Mouse (Mus musculus) CH12.LX (cell line): Measurements from ENCODE around the gene Aplf. TPM values are rescaled to one million over a fixed set of nuclear protein-coding genes. Genes with fewer than 3 reads are reported as not detected.

Experiments used
- DNase-seq: peaks from one replicate; pipeline ENCODE4 v3.0.0-alpha.2; 2013; ENCODE audit errors: extremely low read depth
- H3K27ac ChIP-seq: 2 replicates; pipeline ENCODE4 v1.5.1; 2012; ENCODE audit warnings: low read depth, mild to moderate bottlenecking, control low read depth, moderate library complexity; ENCODE audit not compliant: insufficient read depth
- H3K27me3 ChIP-seq: replicated peaks from 2 replicates; pipeline ENCODE3; 2012; ENCODE audit warnings: inconsistent platforms
- H3K36me3 ChIP-seq, 2 experiments: replicated peaks in 1 of 2; 2 replicates each; pipeline versions ENCODE3 to v1.6.1; 2012; ENCODE audit warnings: inconsistent platforms in 1 of 2, low read length in 1 of 2, mild to moderate bottlenecking in 1 of 2, mixed read lengths in 1 of 2, moderate library complexity in 1 of 2; ENCODE audit not compliant: control insufficient read depth in 1 of 2, insufficient read depth in 1 of 2
- H3K4me1 ChIP-seq, 2 experiments: 2 replicates each; pipeline ENCODE4 v1.6.1; 2012; ENCODE audit warnings: inconsistent platforms in 1 of 2, moderate library complexity in 1 of 2; ENCODE audit not compliant: insufficient read depth in 2 of 2, control insufficient read depth in 1 of 2
- H3K4me2 ChIP-seq: 2 replicates; pipeline ENCODE4 v1.6.1; 2012; ENCODE audit warnings: low read depth, mild to moderate bottlenecking, control low read depth; ENCODE audit not compliant: poor library complexity, insufficient read depth, severe bottlenecking
- H3K4me3 ChIP-seq, 3 experiments: fragments of 150-350 bp in 1 of 3; sonication (generic) in 1 of 3; replicated peaks in 1 of 3; 2 replicates each; pipeline versions ENCODE3 to v1.5.1; 2011 to 2012; ENCODE audit warnings: low read depth in 2 of 3, low read length in 2 of 3, mild to moderate bottlenecking in 2 of 3, moderate library complexity in 2 of 3, control low read depth in 1 of 3, improper control_type of control experiment in 1 of 3, inconsistent platforms in 1 of 3, mixed read lengths in 1 of 3; ENCODE audit not compliant: poor library complexity in 1 of 3
- H3K79me2 ChIP-seq: replicated peaks from 2 replicates; pipeline ENCODE4 v1.6.1; 2012; ENCODE audit warnings: mild to moderate bottlenecking, moderate library complexity; ENCODE audit not compliant: control insufficient read depth, poor library complexity, insufficient read depth, severe bottlenecking; ENCODE audit errors: extremely low read depth
- H3K9ac ChIP-seq: 2 replicates; pipeline ENCODE4 v1.6.1; 2012; ENCODE audit warnings: low read depth, mild to moderate bottlenecking, control low read depth, moderate library complexity; ENCODE audit not compliant: insufficient read depth
- H3K9me3 ChIP-seq: replicated peaks from 2 replicates; pipeline ENCODE3; 2012; ENCODE audit warnings: low read length, inconsistent platforms, mixed read lengths
- BHLHE40 ChIP-seq: IDR thresholded peaks from 2 replicates; pipeline ENCODE4 v1.6.1; 2011; ENCODE audit warnings: mild to moderate bottlenecking, low read depth, low read length, improper control_type of control experiment
- CHD1 ChIP-seq: IDR thresholded peaks from 2 replicates; pipeline ENCODE4 v1.6.1; 2012; ENCODE audit warnings: low read depth, low read length, improper control_type of control experiment, inconsistent platforms
- CHD2 ChIP-seq: IDR thresholded peaks from 2 replicates; pipeline ENCODE4 v1.6.1; 2011; ENCODE audit warnings: low read length, improper control_type of control experiment
- E2F4 ChIP-seq: IDR thresholded peaks from 2 replicates; pipeline ENCODE4 v1.6.1; 2011; ENCODE audit warnings: low read depth, low read length, improper control_type of control experiment; ENCODE audit not compliant: insufficient replicate concordance
- ELF1 ChIP-seq: IDR thresholded peaks from 2 replicates; pipeline ENCODE4 v1.6.1; 2014; ENCODE audit warnings: low read depth, mild to moderate bottlenecking, inconsistent platforms, low read length, improper control_type of control experiment
- ETS1 ChIP-seq: conservative IDR thresholded peaks from 2 replicates; pipeline ENCODE4 v1.6.1; 2012; ENCODE audit warnings: low read depth, mild to moderate bottlenecking, inconsistent platforms, low read length, improper control_type of control experiment, moderate library complexity
- GABPA ChIP-seq: IDR thresholded peaks from 2 replicates; pipeline ENCODE4 v1.6.1; 2012; ENCODE audit warnings: low read depth, low read length, improper control_type of control experiment, inconsistent platforms; ENCODE audit not compliant: insufficient replicate concordance
- HCFC1 ChIP-seq: IDR thresholded peaks from 2 replicates; pipeline ENCODE4 v1.6.1; 2012; ENCODE audit warnings: low read depth, mild to moderate bottlenecking, inconsistent platforms, low read length, improper control_type of control experiment
- IRF4 ChIP-seq: IDR thresholded peaks from 2 replicates; pipeline ENCODE4 v1.6.1; 2014; ENCODE audit warnings: low read depth, mild to moderate bottlenecking, inconsistent platforms, low read length, improper control_type of control experiment
- JUN ChIP-seq: IDR thresholded peaks from 2 replicates; pipeline ENCODE4 v1.6.1; 2011; ENCODE audit warnings: low read depth, mild to moderate bottlenecking, low read length, improper control_type of control experiment, moderate library complexity; ENCODE audit not compliant: insufficient read depth
- MEF2A ChIP-seq: IDR thresholded peaks from 2 replicates; pipeline ENCODE4 v1.6.1; 2014; ENCODE audit warnings: low read depth, mild to moderate bottlenecking, inconsistent platforms, low read length, improper control_type of control experiment, borderline replicate concordance
- MYC ChIP-seq: IDR thresholded peaks from 2 replicates; pipeline ENCODE4 v1.6.1; 2011; ENCODE audit warnings: low read depth, mild to moderate bottlenecking, improper control_type of control experiment, low read length
- NRF1 ChIP-seq: IDR thresholded peaks from 2 replicates; pipeline ENCODE4 v1.6.1; 2014; ENCODE audit warnings: low read depth, mild to moderate bottlenecking, inconsistent platforms, low read length, improper control_type of control experiment, moderate library complexity
- PAX5 ChIP-seq: IDR thresholded peaks from 2 replicates; pipeline ENCODE4 v1.6.1; 2012; ENCODE audit warnings: low read length, inconsistent platforms, mixed read lengths
- POLR2AphosphoS2 ChIP-seq: IDR thresholded peaks from 2 replicates; pipeline ENCODE4 v1.6.1; 2011; ENCODE audit warnings: low read depth, low read length, improper control_type of control experiment
- RCOR1 ChIP-seq: conservative IDR thresholded peaks from 2 replicates; pipeline ENCODE4 v1.6.1; 2012; ENCODE audit warnings: low read depth, mild to moderate bottlenecking, inconsistent platforms, low read length, improper control_type of control experiment
- SIN3A ChIP-seq: IDR thresholded peaks from 2 replicates; pipeline ENCODE4 v1.6.1; 2012; ENCODE audit warnings: low read length, improper control_type of control experiment, inconsistent platforms
- SMC3 ChIP-seq: IDR thresholded peaks from 2 replicates; pipeline ENCODE4 v1.6.1; 2011; ENCODE audit warnings: low read depth, low read length, improper control_type of control experiment
- TCF12 ChIP-seq: IDR thresholded peaks from 2 replicates; pipeline ENCODE4 v1.6.1; 2014; ENCODE audit warnings: low read depth, mild to moderate bottlenecking, inconsistent platforms, low read length, improper control_type of control experiment
- USF2 ChIP-seq: conservative IDR thresholded peaks from 2 replicates; pipeline ENCODE4 v1.6.1; 2011; ENCODE audit warnings: low read depth, low read length, improper control_type of control experiment
- ZNF384 ChIP-seq: IDR thresholded peaks from 2 replicates; pipeline ENCODE4 v1.6.1; 2012; ENCODE audit warnings: low read depth, low read length, improper control_type of control experiment, inconsistent platforms
- dilution Hi-C: fragments of 300-500 bp; cut with MboI; formaldehyde crosslinking; loops from 2 replicates; pipeline ENCODE4 v1.14.3; 2020; ENCODE audit warnings: low sequenced_read_pairs; ENCODE audit not compliant: extremely low pct_unique_long_range_greater_than_20kb, extremely low pct_ligation_motif_present
- in situ Hi-C: fragments of 300-500 bp; cut with MboI; formaldehyde crosslinking; loops from 3 replicates; pipeline ENCODE4 v1.14.3; 2019; ENCODE audit warnings: low sequenced_read_pairs, low pct_ligation_motif_present, low pct_unique_long_range_greater_than_20kb, mixed read lengths
- polyA plus RNA-seq: library from polyadenylated mRNA; unstranded; fragments of >175 nt; gene quantifications from 2 replicates; pipeline ENCODE4 v1.2.1, GENCODE M21; 2012; ENCODE audit warnings: low read depth; ENCODE audit not compliant: insufficient read length
- total RNA-seq, 2 experiments: library from RNA; depleted of rRNA; stranded (reverse); fragments of 300-350 nt in 1 of 2; fragments of >200 nt in 1 of 2; gene quantifications; 2 replicates each; pipeline ENCODE4 v1.2.3; 2012 to 2014

Gene Aplf
- total and polyA plus RNA-seq, 3 experiments = 10.3 to 15.8 (median 11.1) TPM

GRCm38 (mm10) chr6:87583991-87584390 lies 88.0 kb downstream of the Aplf start:
- Histone ChIP-seq H3K27ac (no peak overlapping the region), H3K4me2 (no peak overlapping the region)

GRCm38 (mm10) chr6:87583183-87583611 lies 88.8 kb downstream of the Aplf start:
- Histone ChIP-seq H3K79me2 (no peaks in the 10 kb centered on the region), H3K4me2 (no peak overlapping the region), H3K9me3 (no peaks in the 10 kb centered on the region), H3K9ac (no peak overlapping the region), H3K27ac (no peak overlapping the region), H3K4me1 (peaks cover 0 to 2% of the 10 kb centered on the region in 2 experiments; a peak in 1 of 4 replicates), H3K36me3 (no peaks in the 10 kb centered on the region), H3K27me3 (peaks cover 9% of the 10 kb centered on the region), H3K4me3 (no peak overlapping the region)
- in situ Hi-C loops (no loop called here), dilution Hi-C loops (no loop called here)
- TF ChIP-seq SIN3A (no peak), RCOR1 (no peak), JUN (no peak), IRF4 (no peak), ETS1 (no peak), HCFC1 (no peak)
- no peak for DNase-seq

More at GRCm38 (mm10) chr6:87583991-87584390, 88.0 kb downstream of the Aplf start:
- dilution Hi-C loops = no loop called here
- H3K79me2 ChIP-seq = no peaks in the 10 kb centered on the region
- H3K36me3 ChIP-seq = no peaks in the 10 kb centered on the region
- in situ Hi-C loops = no loop called here
- H3K4me3 ChIP-seq = no peak overlapping the region
- H3K9me3 ChIP-seq = no peaks in the 10 kb centered on the region
- DNase-seq = no peak
- H3K27me3 ChIP-seq = peaks cover 11% of the 10 kb centered on the region
- H3K9ac ChIP-seq = no peak overlapping the region
- no peaks in the 10 kb centered on the region; a peak in 1 of 4 replicates for H3K4me1 ChIP-seq
- TF ChIP-seq MEF2A (no peak), PAX5 (no peak), NRF1 (no peak), E2F4 (no peak), POLR2AphosphoS2 (no peak), ELF1 (no peak), BHLHE40 (no peak), MYC (no peak), ZNF384 (no peak), TCF12 (no peak), CHD2 (no peak), JUN (no peak), GABPA (no peak), USF2 (no peak), SMC3 (no peak), SIN3A (no peak), CHD1 (no peak)
- TF ChIP-seq, all 38 proteins: peak for 0
